Mouse (Mus musculus): ENCODE measurements at regions not wholly inside any gene's neighbourhood (a gene's known extent, or its start where the extent isn't known, plus 50 kb on each side); places are given as distances from the start of the nearest gene placed in this dataset.

GRCm38 (mm10) chr16:71102829-71103228 is 789.1 kb downstream of the Gbe1 start:
- H3K9ac ChIP-seq (replicated peaks; ENCODE audit: low read length, poor library complexity, severe bottlenecking) = no peak overlapping the region
- H3K4me2 ChIP-seq (ENCODE audit: low read depth, low read length, poor library complexity, severe bottlenecking) = no peak overlapping the region
- H3K27me3 ChIP-seq (ENCODE audit: insufficient read depth, low read length) = no peaks in the 10 kb centered on the region
- H3K36me3 ChIP-seq (ENCODE audit: insufficient read depth, low read length) = no peaks in the 10 kb centered on the region
- DNase-seq (ENCODE audit: low spot score) = no peak
- no peak overlapping the region for H3K27ac ChIP-seq (ENCODE audit: low read depth, low read length)
- no peak overlapping the region for H3K4me3 ChIP-seq (ENCODE audit: low read depth, low read length)
- H3K4me1 ChIP-seq (ENCODE audit: insufficient read depth, low read length) = no peaks in the 10 kb centered on the region
- no peak for ATAC-seq (ENCODE audit: low FRiP score)
- no peak for TF ChIP-seq CTCF (IDR thresholded peaks at IDR 0.05)
- H3K9me3 ChIP-seq (ENCODE audit: low read length) = no peaks in the 10 kb centered on the region
- 80% methylated on average over 3 of the region's 3 CpGs for WGBS

GRCm38 (mm10) chr16:71108979-71109378 is 795.2 kb downstream of the Gbe1 start:
- Histone ChIP-seq H3K9me3 (ENCODE audit: low read length) (no peaks in the 10 kb centered on the region), H3K27ac (ENCODE audit: low read depth, low read length) (no peak overlapping the region), H3K4me2 (ENCODE audit: low read depth, low read length, poor library complexity, severe bottlenecking) (no peak overlapping the region), H3K4me1 (ENCODE audit: insufficient read depth, low read length) (no peaks in the 10 kb centered on the region), H3K9ac (replicated peaks; ENCODE audit: low read length, poor library complexity, severe bottlenecking) (no peak overlapping the region), H3K27me3 (ENCODE audit: insufficient read depth, low read length) (no peaks in the 10 kb centered on the region), H3K4me3 (ENCODE audit: low read depth, low read length) (no peak overlapping the region), H3K36me3 (ENCODE audit: insufficient read depth, low read length) (no peaks in the 10 kb centered on the region)
- ATAC-seq (ENCODE audit: low FRiP score) (no peak), DNase-seq (ENCODE audit: low spot score) (no peak)
- 83% methylated on average over 1 of the region's 1 CpGs for WGBS
- no peak for TF ChIP-seq CTCF (IDR thresholded peaks at IDR 0.05)

GRCm38 (mm10) chr16:71114301-71114700 is 800.6 kb downstream of the Gbe1 start:
- no peak overlapping the region for H3K4me3 ChIP-seq (ENCODE audit: low read depth, low read length)
- DNase-seq (ENCODE audit: low spot score) (no peak), ATAC-seq (ENCODE audit: low FRiP score) (no peak)
- H3K9ac ChIP-seq (replicated peaks; ENCODE audit: low read length, poor library complexity, severe bottlenecking) = no peak overlapping the region
- H3K27me3 ChIP-seq (ENCODE audit: insufficient read depth, low read length) = no peaks in the 10 kb centered on the region
- no peaks in the 10 kb centered on the region for H3K9me3 ChIP-seq (ENCODE audit: low read length)
- H3K4me1 ChIP-seq (ENCODE audit: insufficient read depth, low read length) = no peaks in the 10 kb centered on the region
- no peak overlapping the region for H3K4me2 ChIP-seq (ENCODE audit: low read depth, low read length, poor library complexity, severe bottlenecking)
- 93% methylated on average over 3 of the region's 3 CpGs for WGBS
- H3K27ac ChIP-seq (ENCODE audit: low read depth, low read length) = no peak overlapping the region
- no peaks in the 10 kb centered on the region for H3K36me3 ChIP-seq (ENCODE audit: insufficient read depth, low read length)
- no peak for TF ChIP-seq CTCF (IDR thresholded peaks at IDR 0.05)

- Histone ChIP-seq H3K27ac (ENCODE audit: low read depth, low read length) (no peak overlapping the region), H3K4me3 (ENCODE audit: low read depth, low read length) (no peak overlapping the region), H3K36me3 (ENCODE audit: insufficient read depth, low read length) (no peaks in the 10 kb centered on the region), H3K4me2 (ENCODE audit: low read depth, low read length, poor library complexity, severe bottlenecking) (no peak overlapping the region), H3K4me1 (ENCODE audit: insufficient read depth, low read length) (no peaks in the 10 kb centered on the region), H3K9me3 (ENCODE audit: low read length) (no peaks in the 10 kb centered on the region), H3K9ac (replicated peaks; ENCODE audit: low read length, poor library complexity, severe bottlenecking) (no peak overlapping the region), H3K27me3 (ENCODE audit: insufficient read depth, low read length) (no peaks in the 10 kb centered on the region)
- ATAC-seq (ENCODE audit: low FRiP score) = no peak
- no peak for DNase-seq (ENCODE audit: low spot score)
- WGBS = 88% methylated on average over 5 of the region's 5 CpGs
- TF ChIP-seq CTCF (IDR thresholded peaks at IDR 0.05) = no peak
Observed at GRCm38 (mm10) chr16:71120706-71121105, 807.0 kb downstream of the Gbe1 start.

GRCm38 (mm10) chr16:71123616-71124015 is 809.9 kb downstream of the Gbe1 start:
- Histone ChIP-seq H3K4me2 (ENCODE audit: low read depth, low read length, poor library complexity, severe bottlenecking) (no peak overlapping the region), H3K27me3 (ENCODE audit: insufficient read depth, low read length) (no peaks in the 10 kb centered on the region), H3K36me3 (ENCODE audit: insufficient read depth, low read length) (no peaks in the 10 kb centered on the region), H3K9me3 (ENCODE audit: low read length) (no peaks in the 10 kb centered on the region), H3K9ac (replicated peaks; ENCODE audit: low read length, poor library complexity, severe bottlenecking) (no peak overlapping the region), H3K4me3 (ENCODE audit: low read depth, low read length) (no peak overlapping the region), H3K4me1 (ENCODE audit: insufficient read depth, low read length) (no peaks in the 10 kb centered on the region), H3K27ac (ENCODE audit: low read depth, low read length) (no peak overlapping the region)
- peak; percentile 52 for DNase-seq (ENCODE audit: low spot score)
- ATAC-seq (ENCODE audit: low FRiP score) = no peak
- 78% methylated on average over 4 of the region's 4 CpGs for WGBS
- no peak for TF ChIP-seq CTCF (IDR thresholded peaks at IDR 0.05)

- Histone ChIP-seq H3K4me2 (ENCODE audit: low read depth, low read length, poor library complexity, severe bottlenecking) (no peak overlapping the region), H3K4me3 (ENCODE audit: low read depth, low read length) (no peak overlapping the region), H3K36me3 (ENCODE audit: insufficient read depth, low read length) (no peaks in the 10 kb centered on the region), H3K9ac (replicated peaks; ENCODE audit: low read length, poor library complexity, severe bottlenecking) (no peak overlapping the region), H3K4me1 (ENCODE audit: insufficient read depth, low read length) (no peaks in the 10 kb centered on the region), H3K27ac (ENCODE audit: low read depth, low read length) (no peak overlapping the region), H3K9me3 (ENCODE audit: low read length) (no peaks in the 10 kb centered on the region), H3K27me3 (ENCODE audit: insufficient read depth, low read length) (no peaks in the 10 kb centered on the region)
- no peak for TF ChIP-seq CTCF (IDR thresholded peaks at IDR 0.05)
- DNase-seq (ENCODE audit: low spot score) (no peak), ATAC-seq (ENCODE audit: low FRiP score) (no peak)
Observed at GRCm38 (mm10) chr16:71132826-71133225, 819.1 kb downstream of the Gbe1 start.

- Histone ChIP-seq H3K4me1 (ENCODE audit: insufficient read depth, low read length) (no peaks in the 10 kb centered on the region), H3K9me3 (ENCODE audit: low read length) (no peaks in the 10 kb centered on the region), H3K9ac (replicated peaks; ENCODE audit: low read length, poor library complexity, severe bottlenecking) (no peak overlapping the region), H3K4me3 (ENCODE audit: low read depth, low read length) (no peak overlapping the region), H3K27ac (ENCODE audit: low read depth, low read length) (no peak overlapping the region), H3K27me3 (ENCODE audit: insufficient read depth, low read length) (no peaks in the 10 kb centered on the region), H3K36me3 (ENCODE audit: insufficient read depth, low read length) (no peaks in the 10 kb centered on the region), H3K4me2 (ENCODE audit: low read depth, low read length, poor library complexity, severe bottlenecking) (no peak overlapping the region)
- ATAC-seq (ENCODE audit: low FRiP score) (no peak), DNase-seq (ENCODE audit: low spot score) (no peak)
- 27% methylated on average over 3 of the region's 3 CpGs for WGBS
- TF ChIP-seq CTCF (IDR thresholded peaks at IDR 0.05) = no peak
Observed at GRCm38 (mm10) chr16:71138668-71139067, 824.9 kb downstream of the Gbe1 start.
